Mouse (Mus musculus) C2C12 (cell line): ENCODE results near the gene Gm49337.
"Not testable (repeated sequence)": the region's sequence is repeated elsewhere in the genome, so short reads cannot be mapped to it uniquely, and the experiment has no call there.

Experiments used
- CTCF ChIP-seq: IDR thresholded peaks from one replicate; pipeline ENCODE4 v1.5.1; 2011; ENCODE audit not compliant: control insufficient read depth, insufficient read depth, insufficient read length
- FOSL1 ChIP-seq: IDR thresholded peaks from one replicate; pipeline ENCODE4 v1.8.0; 2011; ENCODE audit warnings: mild to moderate bottlenecking, low read length; ENCODE audit not compliant: poor library complexity, insufficient read depth, severe bottlenecking
- MAX ChIP-seq: IDR thresholded peaks from one replicate; pipeline ENCODE4 v1.6.1; 2011; ENCODE audit warnings: mild to moderate bottlenecking, control low read depth
- MYOD1 ChIP-seq: IDR thresholded peaks from one replicate; pipeline ENCODE4 v1.6.1; 2011; ENCODE audit warnings: low read depth; ENCODE audit not compliant: control insufficient read depth, insufficient read length
- MYOG ChIP-seq: IDR thresholded peaks from one replicate; pipeline ENCODE4 v1.6.1; 2011; ENCODE audit not compliant: control insufficient read depth, insufficient read length; ENCODE audit errors: extremely low read depth
- USF1 ChIP-seq: IDR thresholded peaks from one replicate; pipeline ENCODE4 v1.6.1; 2011; ENCODE audit warnings: low read depth, mild to moderate bottlenecking, control low read depth, moderate library complexity

- not testable (repeated sequence) for TF ChIP-seq CTCF, MAX, FOSL1, USF1, MYOG, MYOD1
Observed at GRCm38 (mm10) chr4:116245926-116246325, 72.7 kb downstream of the Gm49337 start.
